Mouse (Mus musculus) testis, postnatal 10 days (tissue): ENCODE data around the gene Rwdd2a.

Source experiments
- DNase-seq: peaks from one replicate; pipeline ENCODE4 v3.0.0; 2021; ENCODE audit warnings: low spot score

Rwdd2a gene

DNA sequence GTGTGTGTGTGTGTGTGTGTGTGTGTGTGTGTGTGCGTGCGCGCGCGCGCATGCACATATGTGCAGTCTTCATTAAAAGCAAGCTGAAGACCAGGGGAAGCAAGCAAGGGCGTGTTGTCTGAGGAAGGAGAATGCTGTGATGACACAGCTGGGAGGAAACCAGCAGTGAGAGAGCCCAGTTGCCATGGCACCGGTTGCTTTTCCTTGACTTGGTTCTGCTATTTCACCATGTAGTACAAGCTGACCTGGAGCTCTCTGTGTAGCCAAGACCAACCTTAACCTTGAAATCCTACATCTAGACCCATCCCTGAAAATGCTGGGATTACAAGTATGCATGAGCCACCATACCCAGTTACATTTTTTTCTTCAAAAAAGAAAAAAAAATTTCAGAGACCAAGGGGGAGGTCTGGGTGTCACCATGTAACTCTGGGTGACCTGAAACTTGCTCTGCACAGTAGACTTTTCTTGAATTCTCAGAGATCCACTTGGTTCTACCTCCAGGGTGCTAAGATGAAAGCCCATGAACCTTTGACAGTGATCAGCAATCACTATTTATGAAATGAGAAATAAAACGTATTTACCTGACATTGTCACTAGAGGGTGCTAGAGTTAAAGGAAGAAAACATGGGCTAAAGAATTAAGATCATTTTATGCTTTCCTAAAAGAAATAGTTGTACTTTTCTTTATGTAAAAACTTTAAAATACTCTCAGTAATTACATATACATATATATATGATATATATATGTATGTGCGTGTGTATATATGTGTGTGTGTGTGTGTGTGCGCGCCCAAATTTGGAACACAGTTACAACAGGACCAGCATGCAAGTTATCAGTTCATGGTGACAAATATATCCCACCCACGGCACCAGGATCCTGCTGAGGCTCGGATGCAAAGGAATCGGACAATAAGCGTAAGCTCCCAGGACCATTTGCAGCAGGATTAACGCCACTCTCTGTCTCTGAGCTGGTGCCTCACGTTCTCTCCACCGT, 21.2 kb downstream of the Rwdd2a start:
- DNase-seq: peak; percentile 36

DNA sequence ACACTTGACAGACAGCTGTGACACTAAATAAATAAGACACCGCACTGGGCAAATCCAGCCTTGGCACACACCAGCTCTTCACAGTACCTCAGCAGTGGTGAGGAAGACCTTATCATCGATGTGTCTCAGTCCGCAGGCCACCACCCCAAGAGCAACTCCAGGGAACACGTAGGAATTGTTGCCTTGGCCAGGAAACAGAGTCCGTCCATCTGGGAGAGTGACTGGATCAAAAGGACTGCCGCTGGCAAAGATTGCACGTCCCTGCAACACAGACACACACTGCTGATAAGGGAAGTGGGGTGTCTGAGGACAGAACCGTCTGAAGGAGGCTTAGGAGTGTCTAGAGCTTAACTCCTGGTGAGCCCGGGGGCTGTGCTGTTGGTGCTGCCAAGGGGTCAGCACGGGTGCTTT, 22.6 kb downstream of the Rwdd2a start:
- peak; percentile 50 for DNase-seq

DNA sequence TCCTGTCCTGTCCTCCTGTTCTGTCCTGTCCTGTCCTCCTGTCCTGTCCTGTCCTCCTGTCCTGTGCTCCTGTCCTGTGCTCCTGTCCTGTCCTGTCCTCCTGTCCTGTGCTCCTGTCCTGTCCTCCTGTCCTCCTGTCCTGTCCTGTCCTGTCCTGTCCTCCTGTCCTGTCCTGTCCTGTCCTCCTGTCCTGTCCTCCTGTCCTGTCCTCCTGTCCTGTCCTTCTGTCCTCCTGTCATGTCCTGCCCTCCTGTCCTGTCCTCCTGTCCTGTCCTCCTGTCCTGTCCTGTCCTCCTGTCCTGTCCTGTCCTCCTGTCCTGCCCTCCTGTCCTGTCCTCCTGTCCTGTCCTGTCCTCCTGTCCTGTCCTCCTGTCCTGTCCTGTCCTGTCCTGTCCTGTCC, 25.2 kb downstream of the Rwdd2a start:
- DNase-seq: peak; percentile 12

DNA sequence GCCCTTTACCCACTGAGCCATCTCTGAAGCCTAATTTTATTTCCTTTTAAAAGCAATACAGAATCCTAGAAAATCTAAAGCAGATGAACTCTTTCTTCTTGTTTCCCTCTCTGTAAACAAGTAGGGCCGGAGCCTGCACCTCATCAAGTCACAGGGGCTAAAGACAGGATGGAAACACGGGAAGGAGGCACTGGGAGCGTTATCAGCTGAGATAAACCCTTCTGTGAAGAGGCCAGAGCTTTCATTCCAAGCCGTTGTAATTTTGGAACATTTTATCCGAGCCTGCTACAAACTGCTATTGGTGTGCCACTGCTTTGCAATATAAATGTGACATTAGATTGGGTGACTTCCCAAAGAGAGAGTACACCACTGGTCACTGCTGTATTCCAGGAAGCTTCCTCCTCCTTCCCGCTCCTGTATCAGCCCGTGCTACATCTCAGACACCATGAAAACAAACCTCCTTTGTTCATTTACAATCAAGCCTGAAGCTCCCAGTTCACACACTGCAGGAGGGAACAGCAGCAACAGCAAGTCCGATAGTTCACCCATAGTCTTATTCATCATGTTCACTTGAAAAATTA, 28.0 kb downstream of the Rwdd2a start:
- no peak for DNase-seq

DNA sequence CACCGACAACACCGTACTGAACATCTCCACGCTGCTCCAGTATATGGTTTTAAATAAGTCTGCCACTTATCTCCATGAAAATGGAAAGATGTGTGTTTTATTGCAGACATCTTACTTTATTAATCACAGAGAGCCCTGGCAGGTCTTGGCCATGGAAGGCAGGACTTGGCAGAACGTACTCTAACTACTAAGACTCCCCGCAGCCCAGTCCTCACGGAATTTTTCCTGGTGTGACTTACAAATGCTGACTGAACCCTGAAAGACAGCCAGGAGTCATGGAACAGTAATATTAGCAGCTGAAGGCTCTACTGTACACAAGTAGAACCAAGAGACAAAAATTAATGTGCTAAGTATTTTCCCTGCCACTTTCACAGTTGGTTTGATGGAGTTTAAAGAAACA, 34.0 kb downstream of the Rwdd2a start:
- DNase-seq: no peak

DNA sequence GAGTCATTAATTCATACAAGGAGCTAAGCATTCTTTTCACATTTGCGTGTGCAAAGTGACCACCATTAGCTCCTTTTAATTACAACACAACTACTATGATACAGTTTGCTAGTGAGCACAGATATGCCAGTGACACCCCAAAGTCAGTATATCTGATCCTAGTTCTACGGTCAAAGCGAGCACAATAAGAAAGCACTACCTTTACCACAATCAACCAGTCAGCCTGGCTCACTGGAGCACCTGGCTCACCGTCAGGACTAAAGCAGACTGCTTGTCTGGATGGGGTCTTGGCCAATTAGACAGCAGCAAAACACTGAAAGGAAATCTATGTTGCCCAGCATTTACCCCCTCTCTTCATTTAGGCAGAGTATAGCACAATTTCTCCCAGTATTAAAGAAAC, 40.3 kb downstream of the Rwdd2a start:
- DNase-seq: no peak

DNA sequence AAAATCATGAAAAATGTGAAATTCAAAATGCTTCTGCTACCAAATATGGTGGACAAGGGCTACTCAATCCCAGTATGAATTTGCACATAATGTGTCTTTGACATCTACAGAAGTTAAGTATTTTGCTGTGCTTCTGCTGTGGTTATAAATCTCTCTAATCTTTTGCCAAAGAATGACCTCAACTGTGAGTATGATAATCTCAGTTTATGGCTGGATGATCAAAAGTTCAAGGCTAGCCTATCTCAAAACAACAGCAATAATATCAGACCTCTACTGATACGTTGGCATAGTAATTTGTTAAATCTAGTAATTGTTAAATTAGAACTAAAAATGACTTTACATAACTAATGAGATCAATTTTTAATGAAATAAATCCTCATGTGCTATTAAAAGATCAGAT, 44.0 kb downstream of the Rwdd2a start:
- DNase-seq: no peak

DNA sequence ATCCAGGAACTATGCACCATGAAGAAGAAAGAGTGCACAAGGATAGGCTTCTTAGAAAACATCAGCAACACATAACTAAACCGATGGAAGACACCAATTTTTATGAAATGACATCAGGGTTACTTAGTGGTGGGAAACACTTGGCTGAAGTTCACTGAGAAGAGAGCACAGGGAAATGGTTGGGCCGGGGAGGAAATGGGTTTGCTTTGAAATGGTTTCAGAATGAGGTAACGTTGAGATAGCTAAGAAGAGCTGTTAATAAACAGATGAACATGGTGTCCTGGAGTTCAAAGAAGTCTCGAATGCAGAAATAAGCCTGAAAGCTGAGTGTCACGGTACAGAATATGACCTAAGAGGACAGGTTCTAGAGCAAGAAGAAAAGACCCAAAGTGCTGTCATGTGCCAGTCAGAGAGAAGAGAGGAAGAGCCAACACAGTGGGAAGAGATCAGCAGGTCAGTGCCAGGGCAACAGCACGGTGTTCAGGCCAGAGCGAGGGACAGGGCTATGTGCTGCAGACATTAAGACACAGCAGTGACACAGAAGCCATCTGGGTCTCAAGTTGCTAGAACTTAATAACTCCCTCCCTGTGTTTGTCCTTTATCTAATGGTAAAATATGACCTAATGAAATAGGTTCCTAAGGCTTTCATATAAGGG, 46.2 kb downstream of the Rwdd2a start:
- DNase-seq: no peak

DNA sequence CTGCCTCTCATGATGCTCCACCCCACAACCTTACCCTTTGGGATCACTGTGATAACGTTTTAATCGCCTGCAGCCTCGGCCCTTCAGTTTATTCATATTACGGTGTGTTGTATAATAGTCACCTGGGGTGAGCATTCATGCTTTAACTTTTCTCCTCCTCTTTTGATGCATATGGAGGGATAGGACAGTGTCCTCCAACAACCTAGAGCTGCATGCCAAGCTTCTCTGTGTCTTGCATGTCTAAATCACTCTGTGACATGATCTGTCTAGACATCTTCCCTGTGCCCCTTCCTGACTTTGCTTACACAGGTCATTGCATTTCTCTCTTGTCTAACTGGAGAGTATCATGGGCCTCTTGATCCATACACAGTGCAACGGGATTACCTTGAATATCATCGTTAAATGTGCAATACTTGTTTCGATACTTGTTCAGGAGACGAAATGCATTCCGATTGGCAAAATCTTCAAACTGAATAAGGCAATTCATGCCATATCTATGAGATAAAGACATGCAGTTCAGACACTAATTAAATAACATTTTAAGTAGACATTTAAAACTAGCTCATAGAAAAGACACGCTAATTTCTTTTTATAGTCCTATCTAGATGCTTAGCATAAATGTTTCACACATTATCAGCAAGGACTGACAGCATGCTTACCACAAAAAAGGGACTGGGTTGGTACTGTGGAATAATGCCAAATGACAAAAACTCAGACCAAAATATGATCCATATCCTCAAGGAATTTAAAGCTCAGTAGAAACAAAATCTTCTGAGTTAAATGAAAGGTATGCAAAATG, 47.7 kb downstream of the Rwdd2a start:
- no peak for DNase-seq

DNA sequence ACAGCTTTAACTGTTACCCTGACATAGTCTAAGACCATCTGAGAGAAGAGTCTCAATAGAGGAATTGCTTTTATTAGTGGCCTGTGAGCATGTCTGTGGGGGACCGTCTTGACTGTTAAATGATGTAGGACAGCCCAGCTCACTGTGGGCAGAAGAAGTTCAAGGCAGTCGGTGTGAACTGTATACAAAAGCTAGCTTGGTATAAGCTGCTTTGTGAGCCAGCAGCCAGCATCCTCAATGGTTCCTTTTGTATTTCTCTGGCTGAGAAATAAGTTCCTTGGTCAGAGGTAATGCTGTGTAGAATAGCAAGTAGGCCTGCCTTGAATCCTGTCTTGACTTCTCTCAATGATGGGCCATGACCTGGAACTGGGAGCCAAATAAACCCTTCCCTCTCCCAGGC, 50.3 kb downstream of the Rwdd2a start:
- no peak for DNase-seq

DNA sequence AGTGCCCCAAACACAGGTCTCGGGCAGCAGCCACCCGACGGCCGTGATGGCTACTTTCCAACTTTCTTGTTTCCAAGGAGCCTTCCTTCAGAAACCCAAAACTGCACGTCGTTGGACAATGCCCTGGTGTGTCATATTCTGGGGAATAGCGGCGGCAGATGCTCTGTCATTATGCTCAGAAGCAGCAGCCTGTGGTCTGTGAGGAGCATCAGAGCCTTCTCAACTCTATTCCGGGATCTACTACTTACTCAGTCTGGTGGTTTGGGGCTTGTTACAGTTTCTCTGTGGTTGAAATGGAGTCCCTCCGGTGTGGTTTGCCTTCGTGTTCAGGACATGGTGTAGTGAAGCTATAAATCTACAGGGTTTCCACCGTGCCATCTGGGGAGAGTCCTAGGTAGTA, 52.2 kb downstream of the Rwdd2a start:
- DNase-seq: no peak
